Mouse (Mus musculus) embryonic fibroblast, embryonic 13.5 days (primary cell): ENCODE results near the gene Pvr.

ENCODE experiments used
- CTCF ChIP-seq: IDR thresholded peaks from 2 replicates; pipeline ENCODE4 v1.5.1; 2011; ENCODE audit warnings: mild to moderate bottlenecking, control low read depth, low read length, moderate library complexity, borderline replicate concordance; ENCODE audit not compliant: insufficient read depth
- POLR2A ChIP-seq: IDR thresholded peaks from 2 replicates; pipeline ENCODE4 v1.6.1; 2011; ENCODE audit warnings: low read depth, mild to moderate bottlenecking, control low read depth, low read length, moderate library complexity

DNA sequence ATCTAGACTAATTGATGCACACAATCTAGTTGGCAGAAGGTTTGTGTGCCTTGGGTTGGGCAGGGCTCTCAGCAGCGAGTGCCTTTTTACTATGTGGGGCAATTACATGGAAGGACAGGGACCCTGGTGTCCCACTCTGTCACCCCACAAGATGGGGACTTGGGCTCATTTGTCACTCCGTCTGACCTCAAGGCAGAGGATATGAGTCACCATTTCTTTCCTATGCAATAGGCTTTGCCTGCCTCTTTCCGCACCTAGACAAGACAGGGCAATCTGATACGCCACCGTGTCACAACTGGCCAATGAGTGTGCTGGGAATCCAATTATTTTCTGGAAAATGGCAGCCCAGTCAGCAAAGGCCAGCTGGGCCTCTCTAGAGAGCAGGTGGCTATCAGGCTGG lies 65.3 kb downstream of the Pvr start:
- no peak for TF ChIP-seq POLR2A
- no peak for TF ChIP-seq CTCF
